13 mouse cellular contexts compared by ENCODE assay signal in genomic region chr4:130568043-130568978, GRCm38 (mm10). TPM values are rescaled to one million over a fixed set of nuclear protein-coding genes. Genes with fewer than 3 reads are reported as not detected.
DNase-seq lines count a peak whose midpoint lies in the region; ATAC-seq and TF ChIP-seq lines count a peak whose summit lies in the region.
"Had no signal": no experiment of that assay in that cellular context is flagged by ENCODE, and none has a peak within 500 bp of the region (broad histone marks: within the 10 kb centered on the region; RNA-seq: fewer than 3 reads in every experiment).

No protein-coding gene starts in this region.

- H3K27me3 ChIP-seq in heart, embryonic 10.5 days (ENCODE audit: insufficient read depth, poor library complexity, severe bottlenecking): peaks cover 6% of the 10 kb centered on the region; the same call in 1 of the 2 replicates
- H3K27me3 ChIP-seq in midbrain, embryonic 13.5 days: no peaks in the 10 kb centered on the region
- no peaks in the 10 kb centered on the region for H3K27me3 ChIP-seq in midbrain, embryonic 10.5 days (ENCODE audit: low read depth, poor library complexity, severe bottlenecking)
- H3K27me3 ChIP-seq in hindbrain, embryonic 15.5 days: no peaks in the 10 kb centered on the region
- peaks cover 2% of the 10 kb centered on the region; the same call in 1 of the 2 replicates for H3K27me3 ChIP-seq in small intestine, adult 2 months (ENCODE audit: control insufficient read depth, insufficient read depth, low read length)

- no peaks in the 10 kb centered on the region for H3K36me3 ChIP-seq in heart, embryonic 10.5 days
- no peaks in the 10 kb centered on the region for H3K36me3 ChIP-seq in midbrain, embryonic 13.5 days
- H3K36me3 ChIP-seq in midbrain, embryonic 10.5 days: peaks cover 31% of the 10 kb centered on the region
- H3K36me3 ChIP-seq in hindbrain, embryonic 15.5 days: no peaks in the 10 kb centered on the region
- no peaks in the 10 kb centered on the region for H3K36me3 ChIP-seq in small intestine, adult 2 months (ENCODE audit: control insufficient read depth, insufficient read depth, low read length)
- H3K36me3 ChIP-seq: liver, embryonic 12.5 days had no signal

- DNase-seq in heart, postnatal 4 days: peak; percentile 14
- no peak for DNase-seq in heart, embryonic 10.5 days (ENCODE audit: low spot score)
- no peak for DNase-seq in midbrain, embryonic 10.5 days (ENCODE audit: low spot score)
- DNase-seq in lung, postnatal 36 days: no peak
- DNase-seq: cerebellum, postnatal 14 days; layer of hippocampus, postnatal 36 days; right cerebral cortex, postnatal 14 days had no signal

- no peaks in the 10 kb centered on the region for H3K9me3 ChIP-seq in heart, embryonic 10.5 days
- no peaks in the 10 kb centered on the region for H3K9me3 ChIP-seq in midbrain, embryonic 13.5 days
- no peaks in the 10 kb centered on the region; the same call in 1 of the 2 replicates for H3K9me3 ChIP-seq in midbrain, embryonic 10.5 days (replicated peaks)
- H3K9me3 ChIP-seq in hindbrain, embryonic 15.5 days: no peaks in the 10 kb centered on the region

- no peak overlapping the region for H3K9ac ChIP-seq in midbrain, embryonic 13.5 days (replicated peaks)
- H3K9ac ChIP-seq in hindbrain, embryonic 15.5 days: no peak overlapping the region
- H3K9ac ChIP-seq: liver, embryonic 12.5 days had no signal

- TF ChIP-seq POLR2A in small intestine, adult 2 months (IDR thresholded peaks at IDR 0.05; ENCODE audit: low read depth, low read length): no peak

- H3K4me3 ChIP-seq in heart, embryonic 10.5 days: no peak overlapping the region
- H3K4me3 ChIP-seq in midbrain, embryonic 13.5 days (replicated peaks): no peak overlapping the region
- H3K4me3 ChIP-seq in midbrain, embryonic 10.5 days: no peak overlapping the region
- H3K4me3 ChIP-seq in hindbrain, embryonic 15.5 days: no peak overlapping the region
- peak overlapping the region; percentile 37; the same call in 1 of the 2 replicates for H3K4me3 ChIP-seq in small intestine, adult 2 months (ENCODE audit: low read depth, low read length)
- H3K4me3 ChIP-seq: liver, embryonic 12.5 days had no signal

- peaks cover 22% of the 10 kb centered on the region for H3K4me1 ChIP-seq in heart, embryonic 10.5 days
- H3K4me1 ChIP-seq in midbrain, embryonic 13.5 days (replicated peaks): peaks cover 75% of the 10 kb centered on the region
- H3K4me1 ChIP-seq in midbrain, embryonic 10.5 days: peaks cover 62% of the 10 kb centered on the region
- peaks cover 75% of the 10 kb centered on the region for H3K4me1 ChIP-seq in hindbrain, embryonic 15.5 days (replicated peaks)
- H3K4me1 ChIP-seq in small intestine, adult 2 months (ENCODE audit: control insufficient read depth, insufficient read depth, insufficient read length, low read length): peaks cover 5% of the 10 kb centered on the region; the same call in 1 of the 2 replicates

- no peak for TF ChIP-seq CTCF in small intestine, adult 2 months (IDR thresholded peaks at IDR 0.05; ENCODE audit: extremely low read depth, insufficient read length, insufficient replicate concordance, low read depth, low read length)

- no peak for ATAC-seq in midbrain, embryonic 13.5 days
- no peak for ATAC-seq in hindbrain, embryonic 15.5 days (ENCODE audit: low FRiP score, low read depth)
- ATAC-seq: liver, embryonic 12.5 days had no signal

- H3K4me2 ChIP-seq in midbrain, embryonic 13.5 days (replicated peaks): 0 out of 2 replicates have a peak overlapping the region, but pooled peaks have one; percentile 17
- 0 out of 2 replicates have a peak overlapping the region, but pooled peaks have one; percentile 20 for H3K4me2 ChIP-seq in hindbrain, embryonic 15.5 days
- H3K4me2 ChIP-seq: liver, embryonic 12.5 days had no signal

- 83% methylated on average over 23 of the region's 23 CpGs for WGBS in heart, embryonic 10.5 days
- 63% methylated on average over 23 of the region's 23 CpGs for WGBS in midbrain, embryonic 13.5 days
- WGBS in midbrain, embryonic 10.5 days: 89% methylated on average over 23 of the region's 23 CpGs
- 37% methylated on average over 23 of the region's 23 CpGs for WGBS in hindbrain, embryonic 15.5 days
- 29% methylated on average over 23 of the region's 23 CpGs for WGBS in small intestine, adult 2 months

- no peak overlapping the region for H3K27ac ChIP-seq in heart, embryonic 10.5 days
- H3K27ac ChIP-seq in midbrain, embryonic 13.5 days: no peak overlapping the region; the same call in 1 of the 2 replicates
- H3K27ac ChIP-seq in midbrain, embryonic 10.5 days (replicated peaks): no peak overlapping the region
- H3K27ac ChIP-seq in hindbrain, embryonic 15.5 days (replicated peaks): peak overlapping the region; percentile 18; the same call in 1 of the 2 replicates
- H3K27ac ChIP-seq in small intestine, adult 2 months (ENCODE audit: insufficient read depth, low read depth, low read length): 0 out of 2 replicates have a peak overlapping the region, but pooled peaks have one; percentile 6
- H3K27ac ChIP-seq: liver, embryonic 12.5 days; stomach, postnatal 0 days had no signal

RNA-seq across cellular contexts. Expression of gene Nkain1, which starts 5.7 kb away (rescaled TPM):
- 10 to 100 TPM; 11.2 to 15.2 TPM for total RNA-seq in heart, postnatal 4 days (2021)
- polyA plus RNA-seq in heart, embryonic 10.5 days (2016; fragmentation: Nextera tagmentation; extraction: Ambion mirVana): 1.0 and 2.7 TPM in 2 replicates
- 8.5 and 14.3 TPM in 2 replicates for polyA plus RNA-seq in midbrain, embryonic 13.5 days (2015; fragmentation: Nextera tagmentation; extraction: Ambion mirVana)
- 5.1 and 5.9 TPM in 2 replicates for polyA plus RNA-seq in midbrain, embryonic 10.5 days (2016; fragmentation: Nextera tagmentation; extraction: Ambion mirVana)
- polyA plus RNA-seq in hindbrain, embryonic 15.5 days (2015; fragmentation: Nextera tagmentation; extraction: Ambion mirVana): 11.7 and 12.6 TPM in 2 replicates
- polyA plus RNA-seq in small intestine, adult 2 months (2012; rRNA removed): 3.3 and 8.2 TPM in 2 replicates
- total RNA-seq: granulocyte monocyte progenitor cell, adult 5-6 weeks had no signal

Comparison
In these comparisons a context has a peak if more than half of its experiments do, and no peak if none do; other contexts are left out.
1. H3K27ac ChIP-seq: peak in hindbrain, embryonic 15.5 days (single experiment) and small intestine, adult 2 months (single experiment); none in heart, embryonic 10.5 days (single experiment), midbrain, embryonic 13.5 days (single experiment) and midbrain, embryonic 10.5 days (single experiment).